Mouse (Mus musculus) neural tube, embryonic 12.5 days (tissue): ENCODE measurements around the gene Rap1gds1. TPM values are rescaled to one million over a fixed set of nuclear protein-coding genes. Genes with fewer than 3 reads are reported as not detected.

Experiments used
- ATAC-seq: fragments of 200-750 bp; cut with Nextera tagmentation; 2 replicates; pipeline ENCODE4 v1.8.0; 2017; ENCODE audit warnings: low read depth, mild to moderate bottlenecking, moderate TSS enrichment, moderate library complexity; ENCODE audit not compliant: low FRiP score
- H3K27ac ChIP-seq: fragments of 300-500 bp; sonication (generic); 2 replicates; pipeline ENCODE4 v1.5.1; 2016
- H3K27me3 ChIP-seq: fragments of 300-500 bp; sonication (generic); replicated peaks from 2 replicates; pipeline ENCODE4 v1.6.1; 2016; ENCODE audit warnings: mild to moderate bottlenecking
- H3K36me3 ChIP-seq: fragments of 300-500 bp; sonication (generic); 2 replicates; pipeline ENCODE4 v1.6.1; 2016; ENCODE audit warnings: mild to moderate bottlenecking
- H3K4me1 ChIP-seq: fragments of 300-500 bp; sonication (generic); 2 replicates; pipeline ENCODE4 v1.6.1; 2016
- H3K4me2 ChIP-seq: fragments of 300-500 bp; sonication (generic); replicated peaks from 2 replicates; pipeline ENCODE4 v1.6.1; 2016; ENCODE audit warnings: mild to moderate bottlenecking
- H3K4me3 ChIP-seq: fragments of 300-500 bp; sonication (generic); 2 replicates; pipeline ENCODE4 v1.5.1; 2016
- H3K9ac ChIP-seq: fragments of 300-500 bp; sonication (generic); 2 replicates; pipeline ENCODE4 v1.6.1; 2016; ENCODE audit warnings: mild to moderate bottlenecking
- H3K9me3 ChIP-seq: fragments of 300-500 bp; sonication (generic); 2 replicates; pipeline ENCODE4 v1.6.1; 2016; ENCODE audit warnings: mild to moderate bottlenecking
- WGBS: fragments of 180-500 bp; shearing (Covaris S2); methylation state at CpG from one replicate; pipeline ENCODE4 v1.1.7; 2016; 5-methylcytosine and 5-hydroxymethylcytosine counted together
- polyA plus RNA-seq: library from polyadenylated mRNA; unstranded; fragments of >200 nt; fragmentation: Nextera tagmentation; extraction: Ambion mirVana; gene quantifications from 2 replicates; pipeline ENCODE4 v1.2.1, GENCODE M21; 2016

Gene Rap1gds1
- polyA plus RNA-seq, 1 experiment from 2014 or later: 93.7 TPM

GRCm38 (mm10) chr3:138989141-138989540, 85.9 kb downstream of the Rap1gds1 start:
- H3K9ac ChIP-seq: no peak overlapping the region
- no peak for ATAC-seq
- no peak overlapping the region for H3K4me2 ChIP-seq
- H3K36me3 ChIP-seq: peaks cover 10% of the 10 kb centered on the region; the same call in 1 of the 2 replicates
- WGBS: 99% methylated on average over 7 of the region's 7 CpGs
- H3K4me1 ChIP-seq: no peaks in the 10 kb centered on the region
- no peaks in the 10 kb centered on the region for H3K27me3 ChIP-seq
- no peak overlapping the region for H3K4me3 ChIP-seq
- peaks cover 5% of the 10 kb centered on the region for H3K9me3 ChIP-seq
- no peak overlapping the region for H3K27ac ChIP-seq

- 95% methylated on average over 5 of the region's 5 CpGs for WGBS
- no peaks in the 10 kb centered on the region for H3K27me3 ChIP-seq
- no peak overlapping the region for H3K4me2 ChIP-seq
- peaks cover 5% of the 10 kb centered on the region for H3K9me3 ChIP-seq
- ATAC-seq: no peak
- peaks cover 10% of the 10 kb centered on the region; the same call in 1 of the 2 replicates for H3K36me3 ChIP-seq
- H3K4me1 ChIP-seq: no peaks in the 10 kb centered on the region
- H3K9ac ChIP-seq: no peak overlapping the region
- H3K27ac ChIP-seq: no peak overlapping the region
- no peak overlapping the region for H3K4me3 ChIP-seq
Measured at GRCm38 (mm10) chr3:138988004-138988403, 87.0 kb downstream of the Rap1gds1 start.

GRCm38 (mm10) chr3:138982249-138982648, 92.8 kb downstream of the Rap1gds1 start:
- 95% methylated on average over 6 of the region's 6 CpGs for WGBS

GRCm38 (mm10) chr3:138977413-138977812, 97.6 kb downstream of the Rap1gds1 start:
- H3K4me3 ChIP-seq: no peak overlapping the region
- H3K9me3 ChIP-seq: no peaks in the 10 kb centered on the region
- H3K4me2 ChIP-seq: no peak overlapping the region
- no peaks in the 10 kb centered on the region for H3K4me1 ChIP-seq
- WGBS: 95% methylated on average over 1 of the region's 1 CpGs
- no peaks in the 10 kb centered on the region for H3K27me3 ChIP-seq
- peaks cover 20% of the 10 kb centered on the region for H3K36me3 ChIP-seq
- no peak overlapping the region for H3K9ac ChIP-seq
- ATAC-seq: no peak
- H3K27ac ChIP-seq: no peak overlapping the region

More at GRCm38 (mm10) chr3:138982249-138982648, 92.8 kb downstream of the Rap1gds1 start:
- no peak overlapping the region for H3K4me3 ChIP-seq
- H3K9ac ChIP-seq: no peak overlapping the region
- H3K9me3 ChIP-seq: peaks cover 2% of the 10 kb centered on the region
- H3K27ac ChIP-seq: no peak overlapping the region
- H3K4me1 ChIP-seq: no peaks in the 10 kb centered on the region
- ATAC-seq: no peak
- H3K36me3 ChIP-seq: peaks cover 5% of the 10 kb centered on the region; the same call in 1 of the 2 replicates
- H3K4me2 ChIP-seq: no peak overlapping the region
- H3K27me3 ChIP-seq: no peaks in the 10 kb centered on the region

GRCm38 (mm10) chr3:138967627-138968026, 107.4 kb downstream of the Rap1gds1 start:
- Histone ChIP-seq H3K9me3 (no peaks in the 10 kb centered on the region), H3K4me1 (no peaks in the 10 kb centered on the region), H3K4me2 (no peak overlapping the region), H3K36me3 (peaks cover 5% of the 10 kb centered on the region; the same call in 1 of the 2 replicates), H3K27me3 (no peaks in the 10 kb centered on the region), H3K9ac (no peak overlapping the region), H3K4me3 (no peak overlapping the region), H3K27ac (no peak overlapping the region)
- WGBS: 86% methylated on average over 9 of the region's 9 CpGs
- no peak for ATAC-seq

- H3K27me3 ChIP-seq: no peaks in the 10 kb centered on the region
- no peaks in the 10 kb centered on the region for H3K4me1 ChIP-seq
- peaks cover 31% of the 10 kb centered on the region for H3K36me3 ChIP-seq
- no peak overlapping the region for H3K4me3 ChIP-seq
- H3K9ac ChIP-seq: no peak overlapping the region
- H3K9me3 ChIP-seq: no peaks in the 10 kb centered on the region
- WGBS: 95% methylated on average over 8 of the region's 8 CpGs
- ATAC-seq: no peak
- H3K4me2 ChIP-seq: no peak overlapping the region
- H3K27ac ChIP-seq: no peak overlapping the region
Measured at GRCm38 (mm10) chr3:138958527-138958926, 116.5 kb downstream of the Rap1gds1 start.

GRCm38 (mm10) chr3:138955220-138955619, 119.8 kb downstream of the Rap1gds1 start:
- Histone ChIP-seq H3K9ac (no peak overlapping the region), H3K36me3 (peaks cover 31% of the 10 kb centered on the region), H3K4me2 (no peak overlapping the region), H3K27ac (no peak overlapping the region), H3K9me3 (no peaks in the 10 kb centered on the region), H3K4me1 (no peaks in the 10 kb centered on the region), H3K4me3 (no peak overlapping the region), H3K27me3 (no peaks in the 10 kb centered on the region)
- no peak for ATAC-seq
- WGBS: 89% methylated on average over 7 of the region's 7 CpGs

GRCm38 (mm10) chr3:138949081-138949480, 125.9 kb downstream of the Rap1gds1 start:
- no peak for ATAC-seq
- no peak overlapping the region for H3K4me3 ChIP-seq
- no peak overlapping the region for H3K9ac ChIP-seq
- H3K27ac ChIP-seq: no peak overlapping the region
- no peaks in the 10 kb centered on the region for H3K27me3 ChIP-seq
- H3K36me3 ChIP-seq: peaks cover 29% of the 10 kb centered on the region
- no peaks in the 10 kb centered on the region for H3K9me3 ChIP-seq
- H3K4me2 ChIP-seq: no peak overlapping the region
- no peaks in the 10 kb centered on the region for H3K4me1 ChIP-seq
- WGBS: 96% methylated on average over 9 of the region's 9 CpGs

GRCm38 (mm10) chr3:138945516-138945915, 129.5 kb downstream of the Rap1gds1 start:
- ATAC-seq: no peak
- no peaks in the 10 kb centered on the region for H3K27me3 ChIP-seq
- H3K4me2 ChIP-seq: no peak overlapping the region
- H3K27ac ChIP-seq: no peak overlapping the region
- peaks cover 24% of the 10 kb centered on the region for H3K36me3 ChIP-seq
- WGBS: 89% methylated on average over 3 of the region's 3 CpGs
- no peak overlapping the region for H3K9ac ChIP-seq
- H3K4me3 ChIP-seq: no peak overlapping the region
- no peaks in the 10 kb centered on the region for H3K9me3 ChIP-seq
- H3K4me1 ChIP-seq: no peaks in the 10 kb centered on the region; the same call in 1 of the 2 replicates

GRCm38 (mm10) chr3:138941604-138942003, 133.4 kb downstream of the Rap1gds1 start:
- ATAC-seq: peak; percentile 53; the same call in 1 of the 2 replicates
- Histone ChIP-seq H3K27ac (no peak overlapping the region), H3K4me1 (no peaks in the 10 kb centered on the region; the same call in 1 of the 2 replicates), H3K9me3 (no peaks in the 10 kb centered on the region), H3K36me3 (peaks cover 46% of the 10 kb centered on the region), H3K27me3 (no peaks in the 10 kb centered on the region), H3K4me3 (no peak overlapping the region), H3K9ac (no peak overlapping the region), H3K4me2 (no peak overlapping the region)
- WGBS: 40% methylated on average over 9 of the region's 9 CpGs

GRCm38 (mm10) chr3:138937241-138937640, 137.8 kb downstream of the Rap1gds1 start:
- H3K27me3 ChIP-seq: no peaks in the 10 kb centered on the region
- no peak overlapping the region for H3K27ac ChIP-seq
- 97% methylated on average over 10 of the region's 10 CpGs for WGBS
- H3K4me2 ChIP-seq: no peak overlapping the region
- H3K9me3 ChIP-seq: no peaks in the 10 kb centered on the region
- H3K36me3 ChIP-seq: peaks cover 31% of the 10 kb centered on the region
- no peak overlapping the region for H3K9ac ChIP-seq
- ATAC-seq: no peak
- no peak overlapping the region for H3K4me3 ChIP-seq
- no peaks in the 10 kb centered on the region; the same call in 1 of the 2 replicates for H3K4me1 ChIP-seq

GRCm38 (mm10) chr3:138936780-138937179, 138.2 kb downstream of the Rap1gds1 start:
- Histone ChIP-seq H3K27me3 (no peaks in the 10 kb centered on the region), H3K4me1 (no peaks in the 10 kb centered on the region; the same call in 1 of the 2 replicates), H3K9me3 (no peaks in the 10 kb centered on the region), H3K4me2 (no peak overlapping the region), H3K27ac (no peak overlapping the region), H3K4me3 (no peak overlapping the region), H3K9ac (no peak overlapping the region), H3K36me3 (peaks cover 31% of the 10 kb centered on the region)
- WGBS: 93% methylated on average over 8 of the region's 8 CpGs
- ATAC-seq: no peak

GRCm38 (mm10) chr3:138927437-138927836, 147.6 kb downstream of the Rap1gds1 start:
- Histone ChIP-seq H3K27ac (no peak overlapping the region), H3K27me3 (no peaks in the 10 kb centered on the region), H3K4me2 (no peak overlapping the region), H3K4me3 (no peak overlapping the region), H3K36me3 (peaks cover 29% of the 10 kb centered on the region), H3K4me1 (no peaks in the 10 kb centered on the region), H3K9ac (no peak overlapping the region), H3K9me3 (no peaks in the 10 kb centered on the region)
- no peak for ATAC-seq
- 91% methylated on average over 4 of the region's 4 CpGs for WGBS
